Mouse (Mus musculus): Measurements from ENCODE around the gene Adamts15. TPM values are rescaled to one million over a fixed set of nuclear protein-coding genes. Genes with fewer than 3 reads are reported as not detected.

The Adamts15 gene
- polyA plus RNA-seq, 1 experiment from 2014 or later, result 6.6 TPM

GRCm38 (mm10) chr9:30918466-30919356 lies 3.5 kb downstream of the Adamts15 start:
- peaks cover 44% of the 10 kb centered on the region for H3K27me3 ChIP-seq (ENCODE audit: insufficient read depth, poor library complexity, severe bottlenecking)
- DNase-seq (ENCODE audit: low spot score), result no peak
- no peaks in the 10 kb centered on the region for H3K36me3 ChIP-seq
- WGBS, result 60% methylated on average over 12 of the region's 12 CpGs
- H3K4me3 ChIP-seq, result no peak overlapping the region
- H3K9me3 ChIP-seq, result no peaks in the 10 kb centered on the region
- H3K4me1 ChIP-seq (replicated peaks), result peaks cover 36% of the 10 kb centered on the region
- no peak overlapping the region for H3K27ac ChIP-seq

GRCm38 (mm10) chr9:30916266-30916968 lies 5.8 kb downstream of the Adamts15 start:
- H3K27me3 ChIP-seq (ENCODE audit: insufficient read depth, poor library complexity, severe bottlenecking), result peaks cover 21% of the 10 kb centered on the region
- H3K36me3 ChIP-seq, result no peaks in the 10 kb centered on the region
- peaks cover 21% of the 10 kb centered on the region for H3K4me1 ChIP-seq (replicated peaks)
- no peaks in the 10 kb centered on the region for H3K9me3 ChIP-seq
- no peak overlapping the region for H3K4me3 ChIP-seq
- no peak for DNase-seq (ENCODE audit: low spot score)
- WGBS, result 87% methylated on average over 6 of the region's 6 CpGs
- H3K27ac ChIP-seq, result no peak overlapping the region

- Histone ChIP-seq H3K4me1 (replicated peaks) (peaks cover 12% of the 10 kb centered on the region), H3K27me3 (ENCODE audit: insufficient read depth, poor library complexity, severe bottlenecking) (no peaks in the 10 kb centered on the region), H3K36me3 (no peaks in the 10 kb centered on the region), H3K9me3 (no peaks in the 10 kb centered on the region), H3K27ac (no peak overlapping the region), H3K4me3 (no peak overlapping the region)
- no peak for DNase-seq (ENCODE audit: low spot score)
- 91% methylated on average over 2 of the region's 2 CpGs for WGBS
Measured at GRCm38 (mm10) chr9:30914241-30914640, 8.0 kb downstream of the Adamts15 start.

DNA sequence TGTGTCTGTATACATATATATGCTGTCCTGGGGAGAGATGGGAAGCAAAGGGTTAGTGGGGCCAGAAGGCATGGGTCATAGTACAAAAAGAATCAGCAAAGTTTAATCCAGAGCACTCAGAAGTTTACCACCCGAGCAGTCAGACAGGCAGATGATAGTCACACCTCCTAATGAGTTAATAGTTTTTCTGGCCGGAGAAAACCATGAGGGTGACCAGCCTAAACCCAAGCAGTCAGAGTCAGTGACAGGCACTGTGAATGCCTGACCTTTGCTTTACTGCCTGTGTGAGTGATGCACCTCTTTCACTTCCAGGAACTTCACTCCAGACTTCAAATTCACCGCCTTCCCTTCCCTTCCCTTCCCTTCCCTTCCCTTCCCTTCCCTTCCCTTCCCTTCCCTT lies 8.8 kb downstream of the Adamts15 start:
- Histone ChIP-seq H3K4me3 (no peak overlapping the region), H3K27ac (no peak overlapping the region), H3K36me3 (no peaks in the 10 kb centered on the region), H3K4me1 (replicated peaks) (peaks cover 4% of the 10 kb centered on the region), H3K27me3 (ENCODE audit: insufficient read depth, poor library complexity, severe bottlenecking) (no peaks in the 10 kb centered on the region), H3K9me3 (no peaks in the 10 kb centered on the region)
- 84% methylated on average over 3 of the region's 3 CpGs for WGBS
- DNase-seq (ENCODE audit: low spot score), result no peak

DNA sequence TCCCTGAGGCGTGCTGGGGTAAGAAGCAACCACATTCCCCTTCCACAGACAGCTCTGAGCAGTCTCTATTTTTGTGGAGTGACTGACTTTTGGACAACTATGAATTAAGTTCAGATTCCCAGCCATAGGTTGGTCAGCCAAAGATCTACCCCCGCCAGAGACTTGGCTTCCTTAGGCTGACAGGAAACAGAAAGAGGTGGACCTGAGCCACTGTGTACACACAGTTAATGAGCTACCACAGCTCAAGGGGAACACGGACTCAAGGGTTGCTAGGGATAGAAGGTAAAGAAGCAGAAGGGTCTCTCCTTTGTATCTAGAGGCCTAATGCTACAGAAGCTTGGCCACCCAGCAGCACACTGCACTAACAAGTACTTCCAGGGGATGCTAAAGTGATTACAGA lies 10.1 kb downstream of the Adamts15 start:
- Histone ChIP-seq H3K4me3 (no peak overlapping the region), H3K36me3 (no peaks in the 10 kb centered on the region), H3K27me3 (ENCODE audit: insufficient read depth, poor library complexity, severe bottlenecking) (no peaks in the 10 kb centered on the region), H3K4me1 (replicated peaks) (0 out of 2 replicates have a peak, but pooled peaks cover 3% of the 10 kb centered on the region), H3K9me3 (no peaks in the 10 kb centered on the region), H3K27ac (no peak overlapping the region)
- DNase-seq (ENCODE audit: low spot score), result no peak
- 81% methylated on average over 3 of the region's 3 CpGs for WGBS

GRCm38 (mm10) chr9:30910491-30910890 lies 11.8 kb downstream of the Adamts15 start:
- Histone ChIP-seq H3K27ac (no peak overlapping the region), H3K27me3 (ENCODE audit: insufficient read depth, poor library complexity, severe bottlenecking) (no peaks in the 10 kb centered on the region), H3K9me3 (no peaks in the 10 kb centered on the region), H3K36me3 (no peaks in the 10 kb centered on the region), H3K4me1 (replicated peaks) (0 out of 2 replicates have a peak, but pooled peaks cover 3% of the 10 kb centered on the region), H3K4me3 (no peak overlapping the region)
- 93% methylated on average over 5 of the region's 5 CpGs for WGBS
- no peak for DNase-seq (ENCODE audit: low spot score)

- no peak overlapping the region for H3K27ac ChIP-seq
- no peak for DNase-seq (ENCODE audit: low spot score)
- 83% methylated on average over 5 of the region's 5 CpGs for WGBS
- H3K9me3 ChIP-seq, result no peaks in the 10 kb centered on the region
- H3K4me3 ChIP-seq, result no peak overlapping the region
- H3K36me3 ChIP-seq, result 0 out of 2 replicates have a peak, but pooled peaks cover 5% of the 10 kb centered on the region
- H3K27me3 ChIP-seq (ENCODE audit: insufficient read depth, poor library complexity, severe bottlenecking), result no peaks in the 10 kb centered on the region
- 0 out of 2 replicates have a peak, but pooled peaks cover 3% of the 10 kb centered on the region for H3K4me1 ChIP-seq (replicated peaks)
Measured at GRCm38 (mm10) chr9:30908973-30909372, 13.3 kb downstream of the Adamts15 start.

GRCm38 (mm10) chr9:30908296-30908690 lies 14.0 kb downstream of the Adamts15 start:
- WGBS, result 83% methylated on average over 5 of the region's 5 CpGs
- Histone ChIP-seq H3K36me3 (0 out of 2 replicates have a peak, but pooled peaks cover 5% of the 10 kb centered on the region), H3K27me3 (ENCODE audit: insufficient read depth, poor library complexity, severe bottlenecking) (no peaks in the 10 kb centered on the region), H3K9me3 (no peaks in the 10 kb centered on the region), H3K4me1 (replicated peaks) (0 out of 2 replicates have a peak, but pooled peaks cover 3% of the 10 kb centered on the region), H3K27ac (no peak overlapping the region), H3K4me3 (no peak overlapping the region)
- no peak for DNase-seq (ENCODE audit: low spot score)

GRCm38 (mm10) chr9:30907677-30908295 lies 14.5 kb downstream of the Adamts15 start:
- no peaks in the 10 kb centered on the region for H3K27me3 ChIP-seq (ENCODE audit: insufficient read depth, poor library complexity, severe bottlenecking)
- 60% methylated on average over 5 of the region's 5 CpGs for WGBS
- no peaks in the 10 kb centered on the region for H3K9me3 ChIP-seq
- H3K4me1 ChIP-seq (replicated peaks), result 0 out of 2 replicates have a peak, but pooled peaks cover 3% of the 10 kb centered on the region
- H3K27ac ChIP-seq, result no peak overlapping the region
- H3K4me3 ChIP-seq, result no peak overlapping the region
- 0 out of 2 replicates have a peak, but pooled peaks cover 5% of the 10 kb centered on the region for H3K36me3 ChIP-seq
- DNase-seq (ENCODE audit: low spot score), result no peak

GRCm38 (mm10) chr9:30906426-30906825 lies 15.8 kb downstream of the Adamts15 start:
- no peak for DNase-seq (ENCODE audit: low spot score)
- WGBS, result 84% methylated on average over 4 of the region's 4 CpGs
- Histone ChIP-seq H3K36me3 (peaks cover 13% of the 10 kb centered on the region; the same call in 1 of the 2 replicates), H3K4me1 (replicated peaks) (0 out of 2 replicates have a peak, but pooled peaks cover 3% of the 10 kb centered on the region), H3K9me3 (no peaks in the 10 kb centered on the region), H3K4me3 (no peak overlapping the region), H3K27me3 (ENCODE audit: insufficient read depth, poor library complexity, severe bottlenecking) (no peaks in the 10 kb centered on the region), H3K27ac (no peak overlapping the region)

DNA sequence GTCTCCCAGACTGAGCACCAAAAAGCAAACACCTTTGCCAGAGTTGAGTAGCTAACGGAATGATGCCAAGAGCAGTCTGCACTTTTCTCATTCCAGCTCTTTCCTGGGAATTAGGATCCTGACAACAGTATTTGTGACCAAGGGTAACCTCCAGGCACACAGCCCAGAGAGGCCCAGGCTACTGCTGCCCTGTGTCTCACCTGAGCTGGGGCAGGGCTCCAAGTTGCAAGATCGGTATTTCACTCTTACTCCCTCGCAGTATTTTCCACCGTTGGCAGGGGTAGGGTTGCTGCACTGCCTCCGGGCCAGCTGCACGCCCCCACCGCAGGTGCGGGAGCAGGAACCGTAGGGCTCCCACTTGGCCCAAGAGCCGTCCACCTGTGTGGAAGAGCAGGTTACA lies 16.4 kb downstream of the Adamts15 start:
- no peak for DNase-seq (ENCODE audit: low spot score)
- Histone ChIP-seq H3K27ac (no peak overlapping the region), H3K36me3 (peaks cover 13% of the 10 kb centered on the region; the same call in 1 of the 2 replicates), H3K9me3 (no peaks in the 10 kb centered on the region), H3K4me1 (replicated peaks) (0 out of 2 replicates have a peak, but pooled peaks cover 3% of the 10 kb centered on the region), H3K27me3 (ENCODE audit: insufficient read depth, poor library complexity, severe bottlenecking) (no peaks in the 10 kb centered on the region), H3K4me3 (no peak overlapping the region)
- WGBS, result 89% methylated on average over 10 of the region's 10 CpGs

DNA sequence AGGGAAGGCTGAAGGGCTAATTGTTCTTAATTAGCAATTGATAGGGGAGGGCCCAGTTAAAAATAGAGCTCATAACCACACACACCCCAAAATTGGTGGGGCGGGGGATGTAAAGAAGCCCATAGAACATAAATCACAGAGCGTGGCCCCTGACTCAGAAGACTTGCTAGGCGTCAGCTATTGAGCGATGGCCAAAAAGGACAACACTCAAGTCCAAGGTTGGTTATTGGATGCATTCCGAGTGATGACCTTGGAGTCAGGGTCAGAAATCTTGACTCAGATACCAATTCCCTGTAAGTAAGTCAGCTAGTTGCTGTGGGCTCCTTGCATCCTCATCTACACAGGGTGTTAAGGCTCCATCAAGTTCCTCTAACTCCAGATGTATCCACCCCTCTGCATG lies 19.0 kb downstream of the Adamts15 start:
- WGBS, result 94% methylated on average over 5 of the region's 5 CpGs
- no peak overlapping the region for H3K4me3 ChIP-seq
- no peaks in the 10 kb centered on the region for H3K27me3 ChIP-seq (ENCODE audit: insufficient read depth, poor library complexity, severe bottlenecking)
- H3K27ac ChIP-seq, result no peak overlapping the region
- DNase-seq (ENCODE audit: low spot score), result no peak
- H3K9me3 ChIP-seq, result no peaks in the 10 kb centered on the region
- H3K4me1 ChIP-seq (replicated peaks), result 0 out of 2 replicates have a peak, but pooled peaks cover 3% of the 10 kb centered on the region
- peaks cover 13% of the 10 kb centered on the region; the same call in 1 of the 2 replicates for H3K36me3 ChIP-seq
